Mouse (Mus musculus): ENCODE results near the gene AA986860. TPM values are rescaled to one million over a fixed set of nuclear protein-coding genes. Genes with fewer than 3 reads are reported as not detected.
A peak's percentile ranks its signal among the peaks of the same experiment; 100 is the strongest.

The AA986860 gene
- polyA plus RNA-seq, 1 experiment, result 64.1 TPM

GRCm38 (mm10) chr1:130734452-130734851 is 2.7 kb downstream of the AA986860 start:
- H3K4me3 ChIP-seq (ENCODE audit: low read depth, low read length), result peak overlapping the region; percentile 54
- peak overlapping the region; percentile 88 for H3K27ac ChIP-seq (ENCODE audit: insufficient read depth, low read depth, low read length)
- H3K4me1 ChIP-seq (ENCODE audit: control insufficient read depth, insufficient read depth, insufficient read length, low read length), result peaks cover 26% of the 10 kb centered on the region; the same call in 1 of the 2 replicates
- H3K27me3 ChIP-seq (ENCODE audit: control insufficient read depth, insufficient read depth, low read length), result no peaks in the 10 kb centered on the region
- H3K36me3 ChIP-seq (ENCODE audit: control insufficient read depth, insufficient read depth, low read length), result peaks cover 15% of the 10 kb centered on the region
- WGBS, result 11% methylated on average over 5 of the region's 5 CpGs
- TF ChIP-seq POLR2A (IDR thresholded peaks at IDR 0.05; ENCODE audit: low read depth, low read length), result no peak
- TF ChIP-seq CTCF (IDR thresholded peaks at IDR 0.05; ENCODE audit: extremely low read depth, insufficient read length, insufficient replicate concordance, low read depth, low read length), result no peak

GRCm38 (mm10) chr1:130734852-130735251 is 3.1 kb downstream of the AA986860 start:
- Histone ChIP-seq H3K27ac (ENCODE audit: insufficient read depth, low read depth, low read length) (peak overlapping the region; percentile 88), H3K36me3 (ENCODE audit: control insufficient read depth, insufficient read depth, low read length) (peaks cover 17% of the 10 kb centered on the region), H3K4me3 (ENCODE audit: low read depth, low read length) (peak overlapping the region; percentile 54), H3K4me1 (ENCODE audit: control insufficient read depth, insufficient read depth, insufficient read length, low read length) (peaks cover 26% of the 10 kb centered on the region; the same call in 1 of the 2 replicates), H3K27me3 (ENCODE audit: control insufficient read depth, insufficient read depth, low read length) (no peaks in the 10 kb centered on the region)
- 36% methylated on average over 8 of the region's 8 CpGs for WGBS
- TF ChIP-seq CTCF (IDR thresholded peaks at IDR 0.05; ENCODE audit: extremely low read depth, insufficient read length, insufficient replicate concordance, low read depth, low read length) (no peak), POLR2A (IDR thresholded peaks at IDR 0.05; ENCODE audit: low read depth, low read length) (no peak)

DNA sequence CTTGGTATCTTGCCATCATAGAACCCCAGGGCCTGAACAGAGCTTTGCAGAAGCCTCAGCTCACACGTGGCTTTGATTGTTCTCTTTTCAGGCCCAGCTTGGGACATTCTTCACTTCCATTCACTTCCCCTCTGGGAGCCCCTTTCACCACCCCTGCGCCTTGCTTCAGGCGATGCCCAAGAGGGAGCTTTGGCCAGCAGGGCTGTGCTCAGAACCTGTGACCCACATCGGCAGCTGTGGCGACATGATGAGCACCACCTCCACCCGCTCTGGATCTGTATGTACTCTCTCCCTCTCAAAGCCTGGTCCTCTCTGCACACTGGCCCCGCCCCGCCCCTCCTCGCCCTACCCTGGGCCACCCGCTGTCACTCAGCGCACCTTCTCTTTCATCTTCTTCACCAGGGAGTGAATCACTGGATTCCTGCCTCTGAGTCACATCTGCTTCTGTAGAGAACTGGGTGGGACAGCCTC is 5.7 kb downstream of the AA986860 start:
- H3K4me1 ChIP-seq (ENCODE audit: control insufficient read depth, insufficient read depth, insufficient read length, low read length), result peaks cover 41% of the 10 kb centered on the region
- peak overlapping the region; percentile 78 for H3K27ac ChIP-seq (ENCODE audit: insufficient read depth, low read depth, low read length)
- 32% methylated on average over 11 of the region's 11 CpGs for WGBS
- no peak for TF ChIP-seq CTCF (IDR thresholded peaks at IDR 0.05; ENCODE audit: extremely low read depth, insufficient read length, insufficient replicate concordance, low read depth, low read length)
- TF ChIP-seq POLR2A (IDR thresholded peaks at IDR 0.05; ENCODE audit: low read depth, low read length), result peak; percentile 74
- no peaks in the 10 kb centered on the region for H3K27me3 ChIP-seq (ENCODE audit: control insufficient read depth, insufficient read depth, low read length)
- peaks cover 41% of the 10 kb centered on the region for H3K36me3 ChIP-seq (ENCODE audit: control insufficient read depth, insufficient read depth, low read length)
- H3K4me3 ChIP-seq (ENCODE audit: low read depth, low read length), result peak overlapping the region; percentile 31

DNA sequence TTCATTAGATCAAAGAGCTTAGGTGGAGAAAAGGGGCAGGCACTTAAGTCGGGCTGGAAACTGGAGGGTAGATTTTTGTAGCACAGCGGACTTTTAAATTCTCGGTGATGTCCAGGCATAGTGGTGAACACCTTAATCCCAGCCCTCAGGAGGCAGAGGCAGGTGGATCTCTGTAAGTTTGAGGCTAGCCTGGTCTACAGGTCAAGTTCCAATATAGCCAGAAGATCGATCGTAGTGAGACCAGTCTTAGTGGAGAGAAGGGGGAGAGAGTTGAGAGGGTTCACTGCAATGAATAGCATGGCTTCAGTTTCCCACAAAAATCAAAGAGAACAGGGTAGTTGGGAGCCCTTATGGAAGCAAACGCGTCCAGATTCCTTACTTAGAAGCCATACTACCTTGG is 6.1 kb downstream of the AA986860 start:
- Histone ChIP-seq H3K36me3 (ENCODE audit: control insufficient read depth, insufficient read depth, low read length) (peaks cover 45% of the 10 kb centered on the region), H3K4me1 (ENCODE audit: control insufficient read depth, insufficient read depth, insufficient read length, low read length) (peaks cover 41% of the 10 kb centered on the region), H3K27ac (ENCODE audit: insufficient read depth, low read depth, low read length) (peak overlapping the region; percentile 93), H3K4me3 (ENCODE audit: low read depth, low read length) (no peak overlapping the region), H3K27me3 (ENCODE audit: control insufficient read depth, insufficient read depth, low read length) (no peaks in the 10 kb centered on the region)
- no peak for TF ChIP-seq CTCF (IDR thresholded peaks at IDR 0.05; ENCODE audit: extremely low read depth, insufficient read length, insufficient replicate concordance, low read depth, low read length)
- TF ChIP-seq POLR2A (IDR thresholded peaks at IDR 0.05; ENCODE audit: low read depth, low read length), result no peak
- 44% methylated on average over 7 of the region's 7 CpGs for WGBS

DNA sequence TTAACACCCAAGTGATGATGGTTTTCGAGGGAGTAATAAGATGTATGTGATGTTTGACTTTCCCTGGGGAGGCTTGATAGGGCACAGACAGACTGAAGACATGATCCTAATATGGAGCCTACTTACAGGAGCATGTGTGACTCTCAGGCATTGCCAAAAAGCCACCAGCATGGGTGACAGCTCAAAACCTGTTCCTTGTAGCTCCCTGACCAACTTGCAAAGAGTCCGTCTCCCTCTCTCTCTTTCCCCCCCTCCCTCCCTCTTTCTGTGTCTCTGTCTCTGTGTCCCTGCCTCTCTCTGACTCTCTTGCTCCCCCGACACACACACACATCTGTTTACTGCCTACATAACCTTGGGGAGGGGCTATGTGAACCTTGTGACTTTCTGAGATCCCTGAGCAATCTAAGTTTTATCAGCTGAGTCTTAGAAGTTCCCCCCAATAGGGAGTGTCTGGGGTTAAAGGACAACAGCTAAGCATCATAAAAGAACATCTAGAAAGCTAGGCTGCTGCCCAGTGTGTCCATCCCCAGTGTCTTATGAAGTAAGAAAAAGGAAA is 6.9 kb downstream of the AA986860 start:
- Histone ChIP-seq H3K4me1 (ENCODE audit: control insufficient read depth, insufficient read depth, insufficient read length, low read length) (peaks cover 45% of the 10 kb centered on the region), H3K36me3 (ENCODE audit: control insufficient read depth, insufficient read depth, low read length) (peaks cover 52% of the 10 kb centered on the region), H3K4me3 (ENCODE audit: low read depth, low read length) (no peak overlapping the region), H3K27ac (ENCODE audit: insufficient read depth, low read depth, low read length) (peak overlapping the region; percentile 93), H3K27me3 (ENCODE audit: control insufficient read depth, insufficient read depth, low read length) (no peaks in the 10 kb centered on the region)
- TF ChIP-seq POLR2A (IDR thresholded peaks at IDR 0.05; ENCODE audit: low read depth, low read length), result no peak
- TF ChIP-seq CTCF (IDR thresholded peaks at IDR 0.05; ENCODE audit: extremely low read depth, insufficient read length, insufficient replicate concordance, low read depth, low read length), result no peak
- WGBS, result 38% methylated on average over 3 of the region's 3 CpGs

- H3K27ac ChIP-seq (ENCODE audit: insufficient read depth, low read depth, low read length), result peak overlapping the region; percentile 70
- H3K4me3 ChIP-seq (ENCODE audit: low read depth, low read length), result no peak overlapping the region
- peaks cover 46% of the 10 kb centered on the region for H3K4me1 ChIP-seq (ENCODE audit: control insufficient read depth, insufficient read depth, insufficient read length, low read length)
- no peak for TF ChIP-seq POLR2A (IDR thresholded peaks at IDR 0.05; ENCODE audit: low read depth, low read length)
- TF ChIP-seq CTCF (IDR thresholded peaks at IDR 0.05; ENCODE audit: extremely low read depth, insufficient read length, insufficient replicate concordance, low read depth, low read length), result no peak
- 24% methylated on average over 3 of the region's 3 CpGs for WGBS
- no peaks in the 10 kb centered on the region for H3K27me3 ChIP-seq (ENCODE audit: control insufficient read depth, insufficient read depth, low read length)
- peaks cover 61% of the 10 kb centered on the region for H3K36me3 ChIP-seq (ENCODE audit: control insufficient read depth, insufficient read depth, low read length)
Observed at GRCm38 (mm10) chr1:130739636-130740035, 7.9 kb downstream of the AA986860 start.

DNA sequence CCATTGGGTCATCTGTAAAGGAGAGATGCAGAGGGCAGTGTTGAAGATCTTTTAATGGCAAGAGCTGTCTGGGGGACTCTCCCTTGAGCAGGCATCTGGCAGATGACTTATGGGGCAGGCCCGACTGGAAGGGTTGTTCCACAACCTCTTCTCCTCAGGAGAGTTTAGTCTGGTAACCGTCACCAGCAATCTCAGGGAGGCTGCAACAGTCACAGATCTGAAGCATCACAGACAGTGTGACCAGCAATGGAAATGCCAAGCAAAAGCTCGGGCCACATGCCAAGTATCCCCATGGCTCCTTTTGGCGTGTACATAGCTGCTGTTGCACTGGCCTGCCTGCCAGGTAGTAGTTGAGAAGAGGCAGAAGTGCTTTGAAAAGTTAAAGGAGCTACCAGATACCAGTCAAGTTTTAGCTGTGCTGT is 8.5 kb downstream of the AA986860 start:
- TF ChIP-seq CTCF (IDR thresholded peaks at IDR 0.05; ENCODE audit: extremely low read depth, insufficient read length, insufficient replicate concordance, low read depth, low read length) (no peak), POLR2A (IDR thresholded peaks at IDR 0.05; ENCODE audit: low read depth, low read length) (no peak)
- H3K4me3 ChIP-seq (ENCODE audit: low read depth, low read length), result no peak overlapping the region
- peak overlapping the region; percentile 58 for H3K27ac ChIP-seq (ENCODE audit: insufficient read depth, low read depth, low read length)
- H3K36me3 ChIP-seq (ENCODE audit: control insufficient read depth, insufficient read depth, low read length), result peaks cover 64% of the 10 kb centered on the region
- no peaks in the 10 kb centered on the region for H3K27me3 ChIP-seq (ENCODE audit: control insufficient read depth, insufficient read depth, low read length)
- WGBS, result 35% methylated on average over 4 of the region's 4 CpGs
- peaks cover 45% of the 10 kb centered on the region for H3K4me1 ChIP-seq (ENCODE audit: control insufficient read depth, insufficient read depth, insufficient read length, low read length)
